Mouse (Mus musculus) hindbrain, embryonic 10.5 days (tissue): Measurements from ENCODE around the gene Col11a2. TPM values are rescaled to one million over a fixed set of nuclear protein-coding genes. Genes with fewer than 3 reads are reported as not detected.
A peak's percentile ranks its signal among the peaks of the same experiment; 100 is the strongest.

Experiments
- DNase-seq: peaks from one replicate; pipeline ENCODE4 v3.0.0-alpha.2; 2017; ENCODE audit warnings: low spot score
- H3K27ac ChIP-seq: fragments of 300-500 bp; sonication (generic); 2 replicates; pipeline ENCODE4 v1.5.1; 2016; ENCODE audit warnings: mild to moderate bottlenecking, moderate library complexity
- H3K27me3 ChIP-seq: fragments of 300-500 bp; sonication (generic); 2 replicates; pipeline ENCODE4 v1.6.1; 2016; ENCODE audit warnings: mild to moderate bottlenecking; ENCODE audit not compliant: poor library complexity, insufficient read depth, severe bottlenecking
- H3K36me3 ChIP-seq: fragments of 300-500 bp; sonication (generic); 2 replicates; pipeline ENCODE4 v1.6.1; 2016; ENCODE audit warnings: mild to moderate bottlenecking, moderate library complexity
- H3K4me1 ChIP-seq: fragments of 300-500 bp; sonication (generic); replicated peaks from 2 replicates; pipeline ENCODE4 v1.6.1; 2016; ENCODE audit warnings: mild to moderate bottlenecking
- H3K4me3 ChIP-seq: fragments of 300-500 bp; sonication (generic); 2 replicates; pipeline ENCODE4 v1.5.1; 2016; ENCODE audit warnings: mild to moderate bottlenecking, moderate library complexity
- H3K9me3 ChIP-seq: fragments of 300-500 bp; sonication (generic); 2 replicates; pipeline ENCODE4 v1.6.1; 2016; ENCODE audit warnings: mild to moderate bottlenecking, moderate library complexity
- WGBS: fragments of 180-500 bp; shearing (Covaris S2); methylation state at CpG from one replicate; pipeline ENCODE4 v1.1.7; 2016; 5-methylcytosine and 5-hydroxymethylcytosine counted together
- polyA plus RNA-seq: library from polyadenylated mRNA; unstranded; fragments of >200 nt; fragmentation: Nextera tagmentation; extraction: Ambion mirVana; gene quantifications from 2 replicates; pipeline ENCODE4 v1.2.1, GENCODE M21; 2016

Col11a2 gene
- polyA plus RNA-seq, 1 experiment from 2014 or later, result 0.99 TPM

GRCm38 (mm10) chr17:34028501-34029149, 10.6 kb upstream of the Col11a2 start:
- DNase-seq, result no peak
- H3K4me1 ChIP-seq, result peaks cover 85% of the 10 kb centered on the region
- no peaks in the 10 kb centered on the region for H3K9me3 ChIP-seq
- peak overlapping the region; percentile 98 for H3K27ac ChIP-seq
- H3K36me3 ChIP-seq, result peaks cover 35% of the 10 kb centered on the region
- WGBS, result 58% methylated on average over 17 of the region's 17 CpGs
- H3K27me3 ChIP-seq, result no peaks in the 10 kb centered on the region
- H3K4me3 ChIP-seq, result peak overlapping the region; percentile 74

- no peak for DNase-seq
- H3K27ac ChIP-seq, result peak overlapping the region; percentile 99
- H3K4me3 ChIP-seq, result peak overlapping the region; percentile 74
- peaks cover 40% of the 10 kb centered on the region for H3K36me3 ChIP-seq
- H3K27me3 ChIP-seq, result no peaks in the 10 kb centered on the region
- H3K4me1 ChIP-seq, result peaks cover 83% of the 10 kb centered on the region
- 90% methylated on average over 18 of the region's 18 CpGs for WGBS
- H3K9me3 ChIP-seq, result no peaks in the 10 kb centered on the region
These were observed 9.9 kb upstream of the Col11a2 start for GRCm38 (mm10) chr17:34029150-34029889.

- Histone ChIP-seq H3K27me3 (no peaks in the 10 kb centered on the region), H3K4me1 (peaks cover 81% of the 10 kb centered on the region), H3K4me3 (peak overlapping the region; percentile 74), H3K27ac (peak overlapping the region; percentile 99), H3K9me3 (no peaks in the 10 kb centered on the region), H3K36me3 (peaks cover 47% of the 10 kb centered on the region)
- 79% methylated on average over 21 of the region's 21 CpGs for WGBS
- DNase-seq, result no peak
These were observed 9.2 kb upstream of the Col11a2 start for GRCm38 (mm10) chr17:34029890-34030595.

- 7% methylated on average over 20 of the region's 20 CpGs for WGBS
- Histone ChIP-seq H3K4me1 (peaks cover 75% of the 10 kb centered on the region), H3K36me3 (peaks cover 56% of the 10 kb centered on the region)
These were observed 8.3 kb upstream of the Col11a2 start for GRCm38 (mm10) chr17:34030861-34031326.

GRCm38 (mm10) chr17:34031465-34032173, 7.6 kb upstream of the Col11a2 start, which contains the start of the genes Slc39a7 and Rxrb:
Slc39a7 (minus strand) TSS chr17:34031682.
Rxrb (plus strand) TSS chr17:34031812.
- peak; percentile 100 for DNase-seq
- Histone ChIP-seq H3K4me3 (peak within 1 kb of the TSS; percentile 74), H3K9me3 (no peaks in the 10 kb centered on the region), H3K4me1 (peaks cover 75% of the 10 kb centered on the region), H3K27ac (peak within 1 kb of the TSS; percentile 99), H3K27me3 (no peaks in the 10 kb centered on the region), H3K36me3 (peaks cover 63% of the 10 kb centered on the region)
- whole genome bisulfite sequencing, result under 1% methylated on average over 88 of the region's 88 CpGs

More at GRCm38 (mm10) chr17:34030861-34031326, 8.3 kb upstream of the Col11a2 start:
- Histone ChIP-seq H3K4me3 (peak overlapping the region; percentile 74), H3K27ac (peak overlapping the region; percentile 99), H3K9me3 (no peaks in the 10 kb centered on the region), H3K27me3 (no peaks in the 10 kb centered on the region)
- no peak for DNase-seq

GRCm38 (mm10) chr17:34032174-34032632, 7.0 kb upstream of the Col11a2 start:
- H3K36me3 ChIP-seq, result peaks cover 69% of the 10 kb centered on the region
- H3K4me1 ChIP-seq, result peaks cover 71% of the 10 kb centered on the region
- peak overlapping the region; percentile 99 for H3K27ac ChIP-seq
- no peak for DNase-seq
- peak overlapping the region; percentile 74 for H3K4me3 ChIP-seq
- H3K27me3 ChIP-seq, result no peaks in the 10 kb centered on the region
- H3K9me3 ChIP-seq, result no peaks in the 10 kb centered on the region
- WGBS, result under 1% methylated on average over 48 of the region's 48 CpGs

GRCm38 (mm10) chr17:34032806-34033205, 6.4 kb upstream of the Col11a2 start:
- WGBS, result 58% methylated on average over 9 of the region's 9 CpGs
- H3K36me3 ChIP-seq, result peaks cover 74% of the 10 kb centered on the region
- H3K4me1 ChIP-seq, result peaks cover 67% of the 10 kb centered on the region
- DNase-seq, result no peak
- H3K27me3 ChIP-seq, result no peaks in the 10 kb centered on the region
- H3K27ac ChIP-seq, result peak overlapping the region; percentile 99
- no peaks in the 10 kb centered on the region for H3K9me3 ChIP-seq
- H3K4me3 ChIP-seq, result peak overlapping the region; percentile 74

- no peak for DNase-seq
- Histone ChIP-seq H3K27me3 (no peaks in the 10 kb centered on the region), H3K9me3 (no peaks in the 10 kb centered on the region), H3K36me3 (peaks cover 74% of the 10 kb centered on the region), H3K27ac (peak overlapping the region; percentile 99; the same call in 1 of the 2 replicates), H3K4me1 (peaks cover 67% of the 10 kb centered on the region), H3K4me3 (peak overlapping the region; percentile 74)
- WGBS, result 95% methylated on average over 9 of the region's 9 CpGs
These were observed 5.8 kb upstream of the Col11a2 start for GRCm38 (mm10) chr17:34033441-34033840.

- H3K27me3 ChIP-seq, result peaks cover 3% of the 10 kb centered on the region; the same call in 1 of the 2 replicates
- H3K9me3 ChIP-seq, result no peaks in the 10 kb centered on the region
- H3K27ac ChIP-seq, result peak overlapping the region; percentile 2; the same call in 1 of the 2 replicates
- DNase-seq, result peak; percentile 73
- peaks cover 67% of the 10 kb centered on the region for H3K4me1 ChIP-seq
- WGBS, result 78% methylated on average over 10 of the region's 10 CpGs
- H3K4me3 ChIP-seq, result peak overlapping the region; percentile 74; the same call in 1 of the 2 replicates
- H3K36me3 ChIP-seq, result peaks cover 68% of the 10 kb centered on the region
These were observed 5.2 kb upstream of the Col11a2 start for GRCm38 (mm10) chr17:34034064-34034463.

- DNase-seq, result no peak
- Histone ChIP-seq H3K4me3 (0 out of 2 replicates have a peak overlapping the region, but pooled peaks have one; percentile 2), H3K4me1 (peaks cover 67% of the 10 kb centered on the region), H3K9me3 (no peaks in the 10 kb centered on the region), H3K36me3 (peaks cover 54% of the 10 kb centered on the region), H3K27ac (0 out of 2 replicates have a peak overlapping the region, but pooled peaks have one; percentile 23), H3K27me3 (peaks cover 8% of the 10 kb centered on the region)
- WGBS, result 96% methylated on average over 9 of the region's 9 CpGs
These were observed 3.7 kb upstream of the Col11a2 start for GRCm38 (mm10) chr17:34035517-34035916.

GRCm38 (mm10) chr17:34036647-34037046, 2.6 kb upstream of the Col11a2 start:
- Histone ChIP-seq H3K27me3 (peaks cover 16% of the 10 kb centered on the region), H3K4me1 (peaks cover 73% of the 10 kb centered on the region), H3K36me3 (peaks cover 54% of the 10 kb centered on the region), H3K27ac (no peak overlapping the region), H3K4me3 (no peak overlapping the region), H3K9me3 (no peaks in the 10 kb centered on the region)
- WGBS, result 84% methylated on average over 10 of the region's 10 CpGs
- no peak for DNase-seq

GRCm38 (mm10) chr17:34037241-34037640, 2.0 kb upstream of the Col11a2 start:
- peaks cover 54% of the 10 kb centered on the region for H3K36me3 ChIP-seq

More at GRCm38 (mm10) chr17:34037241-34037640, 2.0 kb upstream of the Col11a2 start:
- Histone ChIP-seq H3K4me3 (no peak overlapping the region), H3K9me3 (no peaks in the 10 kb centered on the region), H3K27ac (no peak overlapping the region), H3K27me3 (peaks cover 16% of the 10 kb centered on the region), H3K4me1 (peaks cover 76% of the 10 kb centered on the region)
- 93% methylated on average over 7 of the region's 7 CpGs for whole genome bisulfite sequencing
- DNase-seq, result no peak
